Comparison of ENCODE assay signal across 8 mouse cellular contexts in genomic region chr1:192855474-192856230, GRCm38 (mm10). TPM values are rescaled to one million over a fixed set of nuclear protein-coding genes. Genes with fewer than 3 reads are reported as not detected.
A peak's percentile ranks its signal among the peaks of the same experiment; 100 is the strongest.
DNase-seq lines count a peak whose midpoint lies in the region; ATAC-seq and TF ChIP-seq lines count a peak whose summit lies in the region.

Sertad4 (minus strand) TSS chr1:192855756.

- no peak for TF ChIP-seq POLR2A in liver, adult 2 months (IDR thresholded peaks at IDR 0.05; ENCODE audit: extremely low read depth, insufficient read depth, low read length)

- ATAC-seq in neural tube, embryonic 12.5 days (ENCODE audit: low FRiP score, low read depth): peak; percentile 64

- peak in 1 of 2 experiments; percentile 37 for DNase-seq in layer of hippocampus, adult 2 months (ENCODE audit: low spot score in 2 of 2)
- DNase-seq in layer of hippocampus, adult 9-10 months (ENCODE audit: low spot score): no peak
- peak; percentile 91 for DNase-seq in embryo, embryonic 11 days
- DNase-seq in heart, adult 18-20 months: peak; percentile 76 to 77
- peak; percentile 63 for DNase-seq in kidney, adult 18-20 months
- no peak for DNase-seq in liver, adult 2 months (ENCODE audit: extremely low read depth, low read depth, low spot score)
- DNase-seq in urinary bladder, postnatal 14 days (ENCODE audit: low spot score): peak; percentile 83

- no peaks in the 10 kb centered on the region for H3K79me2 ChIP-seq in liver, adult 2 months (ENCODE audit: control insufficient read depth, insufficient read depth, low read length)

- H3K36me3 ChIP-seq in liver, adult 2 months (ENCODE audit: control insufficient read depth, insufficient read depth, low read length): no peaks in the 10 kb centered on the region
- H3K36me3 ChIP-seq in neural tube, embryonic 12.5 days: no peaks in the 10 kb centered on the region

- WGBS in liver, adult 2 months: 3% methylated on average over 49 of the region's 75 CpGs
- under 1% methylated on average over 72 of the region's 75 CpGs for WGBS in neural tube, embryonic 12.5 days

- peak within 1 kb of the TSS; percentile 47; the same call in 1 of the 2 replicates for H3K9ac ChIP-seq in liver, adult 2 months (ENCODE audit: low read depth, low read length)
- H3K9ac ChIP-seq in neural tube, embryonic 12.5 days: peak within 1 kb of the TSS; percentile 93

- H3K9me3 ChIP-seq in neural tube, embryonic 12.5 days: no peaks in the 10 kb centered on the region

- H3K4me3 ChIP-seq in layer of hippocampus, adult 2 months: peak within 1 kb of the TSS; percentile 80
- peak within 1 kb of the TSS; percentile 37; the same call in 1 of the 2 replicates for H3K4me3 ChIP-seq in liver, adult 2 months (ENCODE audit: insufficient read depth, low read depth, low read length)
- H3K4me3 ChIP-seq in neural tube, embryonic 12.5 days: peak within 1 kb of the TSS; percentile 79

- peak within 1 kb of the TSS; percentile 94 for H3K27ac ChIP-seq in layer of hippocampus, adult 2 months
- H3K27ac ChIP-seq in liver, adult 2 months (replicated peaks; ENCODE audit: insufficient read depth, low read depth, low read length): no peak within 1 kb of the TSS
- peak within 1 kb of the TSS; percentile 97 for H3K27ac ChIP-seq in neural tube, embryonic 12.5 days

- H3K27me3 ChIP-seq in liver, adult 2 months (ENCODE audit: control insufficient read depth, insufficient read depth, low read length): peaks cover 9% of the 10 kb centered on the region
- peaks cover 15% of the 10 kb centered on the region; the same call in 1 of the 2 replicates for H3K27me3 ChIP-seq in neural tube, embryonic 12.5 days (replicated peaks)

- TF ChIP-seq CTCF in layer of hippocampus, adult 2 months (conservative IDR thresholded peaks at IDR 0.05): no peak
- no peak for TF ChIP-seq CTCF in liver, adult 2 months (IDR thresholded peaks at IDR 0.05; ENCODE audit: low read depth, low read length)

- peak within 1 kb of the TSS; percentile 75 for H3K4me2 ChIP-seq in neural tube, embryonic 12.5 days (replicated peaks)

- no peaks in the 10 kb centered on the region for H3K4me1 ChIP-seq in liver, adult 2 months (ENCODE audit: control insufficient read depth, insufficient read depth, low read length)
- peaks cover 37% of the 10 kb centered on the region for H3K4me1 ChIP-seq in neural tube, embryonic 12.5 days

RNA-seq across cellular contexts. Expression of gene Sertad4, which starts in this region (rescaled TPM):
- 10 to 100 TPM; 14.2 to 16.9 TPM for total RNA-seq in layer of hippocampus, adult 2 months (2021)
- 1 to 10 TPM; 2.4 to 2.8 TPM for total RNA-seq in heart, adult 18-20 months (2021)
- 0.07 TPM in 1 of 2 replicates, not detected in the other for total RNA-seq in liver, adult 2 months (2014; rRNA removed)
- polyA plus RNA-seq in liver, adult 2 months (2012; rRNA removed): 0.06 and 0.07 TPM in 2 replicates
- 25.2 and 25.7 TPM in 2 replicates for polyA plus RNA-seq in neural tube, embryonic 12.5 days (2016; fragmentation: Nextera tagmentation; extraction: Ambion mirVana)

Comparison
In these comparisons a context has a peak if more than half of its experiments do, and no peak if none do; other contexts are left out.
1. RNA of gene Sertad4 (polyA plus RNA-seq): 25.2 to 25.7 TPM in neural tube, embryonic 12.5 days; 0.06 to 0.07 TPM in liver, adult 2 months; every median in the first group is over 10 times any median in the second.
2. DNase-seq: peak in embryo, embryonic 11 days (single experiment), heart, adult 18-20 months (2 of 2), kidney, adult 18-20 months (single experiment) and urinary bladder, postnatal 14 days (single experiment); none in layer of hippocampus, adult 9-10 months (single experiment) and liver, adult 2 months (single experiment).
3. Peak in every context shown above with its lines, with median percentiles within 50 percentile points of each other: H3K4me3 ChIP-seq.